In genomic region chr4:136146712-136147154, GRCm38 (mm10) we compare ENCODE assay signal across 8 mouse cellular contexts. TPM values are rescaled to one million over a fixed set of nuclear protein-coding genes. Genes with fewer than 3 reads are reported as not detected.
DNase-seq lines count a peak whose midpoint lies in the region; ATAC-seq and TF ChIP-seq lines count a peak whose summit lies in the region.

No protein-coding gene starts in this region.

- H3K9me3 ChIP-seq in embryonic facial prominence, embryonic 13.5 days = no peaks in the 10 kb centered on the region
- H3K9me3 ChIP-seq in intestine, embryonic 16.5 days (ENCODE audit: control insufficient read depth, low read length) = no peaks in the 10 kb centered on the region
- no peaks in the 10 kb centered on the region for H3K9me3 ChIP-seq in midbrain, embryonic 14.5 days (ENCODE audit: control insufficient read depth, low read length)

- peak overlapping the region; percentile 90 for H3K27ac ChIP-seq in layer of hippocampus, adult 2 months
- H3K27ac ChIP-seq in embryonic facial prominence, embryonic 13.5 days = peak overlapping the region; percentile 99
- peak overlapping the region; percentile 98 for H3K27ac ChIP-seq in intestine, embryonic 16.5 days (ENCODE audit: low read length)
- H3K27ac ChIP-seq in midbrain, embryonic 14.5 days (replicated peaks; ENCODE audit: low read depth, low read length) = no peak overlapping the region

- H3K4me1 ChIP-seq in embryonic facial prominence, embryonic 13.5 days = peaks cover 68% of the 10 kb centered on the region
- peaks cover 47% of the 10 kb centered on the region for H3K4me1 ChIP-seq in intestine, embryonic 16.5 days (ENCODE audit: control insufficient read depth, insufficient read depth, low read length)
- peaks cover 35% of the 10 kb centered on the region for H3K4me1 ChIP-seq in midbrain, embryonic 14.5 days (ENCODE audit: control insufficient read depth, insufficient read depth, low read length)

- no peak for DNase-seq in layer of hippocampus, adult 2 months (ENCODE audit: low spot score in 2 of 2)
- no peak for DNase-seq in layer of hippocampus, postnatal 25 days (ENCODE audit: extremely low spot score in 1 of 2, low spot score in 1 of 2)
- DNase-seq in midbrain, embryonic 14.5 days = peak; percentile 31
- DNase-seq in gastrocnemius, adult 18-20 months (ENCODE audit: low spot score) = no peak
- DNase-seq in adipocyte (ENCODE audit: low spot score) = no peak

- no peaks in the 10 kb centered on the region for H3K27me3 ChIP-seq in embryonic facial prominence, embryonic 13.5 days
- no peaks in the 10 kb centered on the region for H3K27me3 ChIP-seq in intestine, embryonic 16.5 days (replicated peaks; ENCODE audit: control insufficient read depth, insufficient read depth, low read length)
- H3K27me3 ChIP-seq in midbrain, embryonic 14.5 days (ENCODE audit: control insufficient read depth, insufficient read depth, low read length) = peaks cover 18% of the 10 kb centered on the region

- H3K36me3 ChIP-seq in embryonic facial prominence, embryonic 13.5 days = no peaks in the 10 kb centered on the region
- H3K36me3 ChIP-seq in intestine, embryonic 16.5 days (ENCODE audit: control insufficient read depth, insufficient read depth, low read length) = no peaks in the 10 kb centered on the region
- no peaks in the 10 kb centered on the region for H3K36me3 ChIP-seq in midbrain, embryonic 14.5 days (ENCODE audit: control insufficient read depth, insufficient read depth, low read length)

- peak overlapping the region; percentile 67 for H3K4me3 ChIP-seq in layer of hippocampus, adult 2 months
- peak overlapping the region; percentile 94 for H3K4me3 ChIP-seq in embryonic facial prominence, embryonic 13.5 days
- peak overlapping the region; percentile 82 for H3K4me3 ChIP-seq in intestine, embryonic 16.5 days (ENCODE audit: low read length)
- H3K4me3 ChIP-seq in midbrain, embryonic 14.5 days (replicated peaks; ENCODE audit: low read depth, low read length) = 0 out of 2 replicates have a peak overlapping the region, but pooled peaks have one; percentile 12

- no peak for TF ChIP-seq CTCF in layer of hippocampus, adult 2 months (conservative IDR thresholded peaks at IDR 0.05)

- WGBS in embryonic facial prominence, embryonic 13.5 days = 3% methylated on average over 6 of the region's 6 CpGs
- WGBS in intestine, embryonic 16.5 days = 23% methylated on average over 6 of the region's 6 CpGs
- WGBS in midbrain, embryonic 14.5 days = 4% methylated on average over 6 of the region's 6 CpGs

- ATAC-seq in embryonic facial prominence, embryonic 13.5 days (ENCODE audit: insufficient number of reproducible peaks, insufficient read depth, low FRiP score, low TSS enrichment, low read depth) = no peak
- ATAC-seq in intestine, embryonic 16.5 days = peak; percentile 8; the same call in 1 of the 2 replicates
- ATAC-seq in midbrain, embryonic 14.5 days (ENCODE audit: low FRiP score, low TSS enrichment) = no peak
- ATAC-seq in granulocyte monocyte progenitor cell, adult 5-6 weeks (replicated peaks; ENCODE audit: poor library complexity, severe bottlenecking) = no peak

- peak overlapping the region; percentile 78 for H3K4me2 ChIP-seq in embryonic facial prominence, embryonic 13.5 days
- peak overlapping the region; percentile 79 for H3K4me2 ChIP-seq in intestine, embryonic 16.5 days (ENCODE audit: low read depth, low read length)
- H3K4me2 ChIP-seq in midbrain, embryonic 14.5 days (ENCODE audit: low read length) = peak overlapping the region; percentile 86

- peak overlapping the region; percentile 99 for H3K9ac ChIP-seq in embryonic facial prominence, embryonic 13.5 days
- peak overlapping the region; percentile 93; the same call in 1 of the 2 replicates for H3K9ac ChIP-seq in intestine, embryonic 16.5 days (ENCODE audit: low read depth, low read length)
- no peak overlapping the region for H3K9ac ChIP-seq in midbrain, embryonic 14.5 days (replicated peaks; ENCODE audit: low read length)

RNA-seq across cellular contexts. Expression of gene Id3, which starts 3.4 kb away (rescaled TPM):
- total RNA-seq in layer of hippocampus, adult 2 months (2021) = 10 to 100 TPM; 45.1 to 47.4 TPM
- 10 to 100 TPM; 51.7 to 62.5 TPM for total RNA-seq in layer of hippocampus, postnatal 25 days (2021)
- 540 and 613 TPM in 2 replicates for polyA plus RNA-seq in embryonic facial prominence, embryonic 13.5 days (2015; fragmentation: Nextera tagmentation; extraction: Ambion mirVana)
- 232 and 245 TPM in 2 replicates for polyA plus RNA-seq in intestine, embryonic 16.5 days (2015; fragmentation: Nextera tagmentation; extraction: Ambion mirVana)
- polyA plus RNA-seq in midbrain, embryonic 14.5 days (2014; fragmentation: Nextera tagmentation; extraction: Ambion mirVana) = 108 and 140 TPM in 2 replicates
- 10 to 100 TPM; 13.7 to 24.1 TPM for total RNA-seq in gastrocnemius, adult 18-20 months (2021)
- total RNA-seq in granulocyte monocyte progenitor cell, adult 5-6 weeks (2014; fragmentation: Nextera tagmentation) = not detected in 2 replicates
- not detected in 2 replicates for total RNA-seq in granulocyte monocyte progenitor cell, adult 5-6 weeks (2017)

RNA-seq across cellular contexts. Expression of gene E2f2, which starts 25.5 kb away (rescaled TPM):
- 1 to 10 TPM in 1 of 2 experiments, under 1 TPM in 1; 0.74 to 1.5 TPM for total RNA-seq in layer of hippocampus, adult 2 months (2021)
- 1 to 10 TPM in 1 of 2 experiments, under 1 TPM in 1; 0.59 to 1.2 TPM for total RNA-seq in layer of hippocampus, postnatal 25 days (2021)
- 6.4 and 7.1 TPM in 2 replicates for polyA plus RNA-seq in embryonic facial prominence, embryonic 13.5 days (2015; fragmentation: Nextera tagmentation; extraction: Ambion mirVana)
- 7.5 and 9.3 TPM in 2 replicates for polyA plus RNA-seq in intestine, embryonic 16.5 days (2015; fragmentation: Nextera tagmentation; extraction: Ambion mirVana)
- 1.2 and 1.7 TPM in 2 replicates for polyA plus RNA-seq in midbrain, embryonic 14.5 days (2014; fragmentation: Nextera tagmentation; extraction: Ambion mirVana)
- total RNA-seq in gastrocnemius, adult 18-20 months (2021) = under 1 TPM; 0.73 to 0.76 TPM
- total RNA-seq in granulocyte monocyte progenitor cell, adult 5-6 weeks (2014; fragmentation: Nextera tagmentation) = 2.9 and 9.4 TPM in 2 replicates
- 3.7 and 4.3 TPM in 2 replicates for total RNA-seq in granulocyte monocyte progenitor cell, adult 5-6 weeks (2017)

RNA-seq across cellular contexts. Expression of gene Asap3, which starts 59.4 kb away (rescaled TPM):
- total RNA-seq in layer of hippocampus, adult 2 months (2021) = 1 to 10 TPM; 2.5 to 3.1 TPM
- total RNA-seq in layer of hippocampus, postnatal 25 days (2021) = 1 to 10 TPM; 2.7 to 4.3 TPM
- polyA plus RNA-seq in embryonic facial prominence, embryonic 13.5 days (2015; fragmentation: Nextera tagmentation; extraction: Ambion mirVana) = 10.9 and 11.6 TPM in 2 replicates
- polyA plus RNA-seq in intestine, embryonic 16.5 days (2015; fragmentation: Nextera tagmentation; extraction: Ambion mirVana) = 3.3 and 4.4 TPM in 2 replicates
- polyA plus RNA-seq in midbrain, embryonic 14.5 days (2014; fragmentation: Nextera tagmentation; extraction: Ambion mirVana) = 1.8 and 3.4 TPM in 2 replicates
- 1 to 10 TPM; 1.4 to 1.5 TPM for total RNA-seq in gastrocnemius, adult 18-20 months (2021)
- total RNA-seq in granulocyte monocyte progenitor cell, adult 5-6 weeks (2014; fragmentation: Nextera tagmentation) = not detected in 2 replicates
- total RNA-seq in granulocyte monocyte progenitor cell, adult 5-6 weeks (2017) = not detected in 2 replicates

Comparison
In these comparisons a context has a peak if more than half of its experiments do, and no peak if none do; other contexts are left out.
1. H3K4me3 ChIP-seq: peak in every context shown above with its lines; median percentile 94 in embryonic facial prominence, embryonic 13.5 days; 82 in intestine, embryonic 16.5 days; 67 in layer of hippocampus, adult 2 months; 12 in midbrain, embryonic 14.5 days.
2. RNA of gene Id3, which starts 3.4 kb away (total RNA-seq): 51.7 to 62.5 TPM in layer of hippocampus, postnatal 25 days, 45.1 to 47.4 TPM in layer of hippocampus, adult 2 months and 13.7 to 24.1 TPM in gastrocnemius, adult 18-20 months; not detected in granulocyte monocyte progenitor cell, adult 5-6 weeks; every median in the first group is over 10 times any median in the second.
3. Peak in every context shown above with its lines, with median percentiles within 50 percentile points of each other: H3K4me2 ChIP-seq.